Mouse (Mus musculus): ENCODE measurements at regions not wholly inside any gene's neighbourhood (a gene's known extent, or its start where the extent isn't known, plus 50 kb on each side); places are given as distances from the start of the nearest gene placed in this dataset.
A peak's percentile ranks its signal among the peaks of the same experiment; 100 is the strongest.
"Not testable (repeated sequence)": the region's sequence is repeated elsewhere in the genome, so short reads cannot be mapped to it uniquely, and the experiment has no call there.

GRCm38 (mm10) chr17:26335551-26335950 lies 79.1 kb upstream of the Neurl1b start:
- no peak for DNase-seq

DNA sequence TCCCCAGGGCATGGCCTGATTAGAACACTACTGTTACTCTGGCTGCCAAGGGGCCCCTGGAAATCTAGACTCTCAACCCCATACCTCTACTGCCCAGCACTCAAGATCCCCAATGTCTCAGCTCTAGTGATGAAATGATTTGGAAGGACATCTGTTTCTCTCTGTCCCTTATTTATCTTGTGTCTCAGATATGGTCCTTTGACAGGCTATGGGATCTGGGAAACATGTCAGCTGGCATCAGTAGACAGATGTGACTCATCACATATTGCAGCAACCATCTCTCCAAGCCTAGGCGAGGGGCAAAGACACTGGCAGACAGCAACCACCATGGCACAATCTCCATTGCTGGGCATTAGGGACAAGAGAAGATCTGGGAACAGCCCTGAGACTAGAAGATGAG lies 78.6 kb upstream of the Neurl1b start:
- no peak for DNase-seq

GRCm38 (mm10) chr17:26337106-26337505 lies 77.5 kb upstream of the Neurl1b start:
- DNase-seq, result no peak

GRCm38 (mm10) chr17:26345436-26345835 lies 69.2 kb upstream of the Neurl1b start:
- DNase-seq, result not testable (repeated sequence)

- DNase-seq, result no peak
Observed at GRCm38 (mm10) chr17:26348116-26348515, 66.5 kb upstream of the Neurl1b start.

DNA sequence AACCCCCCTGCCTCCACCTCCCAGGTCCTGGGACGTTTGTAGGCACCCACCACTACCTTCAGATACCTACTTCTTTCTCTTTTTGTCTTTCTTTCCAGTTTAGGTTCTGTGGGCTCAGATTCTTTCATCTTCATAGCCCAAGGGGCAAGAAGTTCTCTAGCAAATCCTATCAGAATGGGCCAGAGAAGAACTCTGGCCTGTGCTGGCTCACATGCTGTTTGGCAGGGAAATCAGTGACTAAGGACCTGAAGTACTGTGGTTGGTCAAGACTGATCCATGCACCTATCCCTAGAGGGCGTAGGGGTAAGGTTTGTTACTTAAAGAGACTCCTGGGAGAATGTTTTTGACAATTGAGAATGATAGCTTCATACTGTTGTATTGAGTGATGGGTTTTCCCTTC lies 64.9 kb upstream of the Neurl1b start:
- no peak for DNase-seq

GRCm38 (mm10) chr17:26350216-26350615 lies 64.4 kb upstream of the Neurl1b start:
- no peak for DNase-seq

- DNase-seq, result no peak
Observed at GRCm38 (mm10) chr17:26351991-26352390, 62.6 kb upstream of the Neurl1b start.

DNA sequence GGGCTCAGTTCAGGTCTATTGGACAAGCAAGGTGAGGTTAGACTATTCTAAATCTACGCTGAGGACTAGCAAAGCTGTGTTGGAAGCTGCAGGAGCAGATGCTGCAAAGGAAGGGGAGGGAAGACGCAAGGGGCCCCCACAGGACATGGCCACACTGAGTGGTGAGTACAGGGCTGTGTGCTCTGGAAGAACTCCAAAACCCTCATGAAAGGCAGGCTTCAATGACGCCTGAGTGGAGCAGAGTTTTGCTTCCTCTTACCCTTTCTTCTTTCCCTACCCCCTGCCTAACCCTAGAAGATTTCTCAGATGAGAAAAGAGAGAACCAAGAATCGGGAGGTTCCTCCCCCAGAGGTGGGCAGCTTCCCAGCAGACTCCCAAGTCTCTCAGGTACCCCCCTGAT lies 61.9 kb upstream of the Neurl1b start:
- no peak for DNase-seq

DNA sequence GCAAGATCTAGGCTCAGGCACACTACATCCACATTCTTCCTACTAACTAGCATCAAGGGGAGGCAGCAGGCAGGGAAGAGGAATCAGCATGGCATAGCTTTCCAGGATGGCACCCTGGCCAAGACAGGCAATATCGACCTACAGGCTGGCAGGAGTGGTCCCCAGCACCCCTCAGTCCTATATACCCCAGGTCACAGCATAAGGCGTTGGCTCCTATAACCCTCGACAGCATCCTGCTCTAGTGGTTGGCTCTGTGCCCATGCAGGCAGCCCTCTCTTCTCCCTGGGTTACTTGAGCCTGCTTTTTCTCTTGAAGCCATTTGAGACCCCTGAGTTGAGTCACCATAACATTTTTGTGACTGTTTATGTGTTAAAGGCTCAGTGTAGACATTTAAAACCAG lies 60.2 kb upstream of the Neurl1b start:
- no peak for DNase-seq

DNA sequence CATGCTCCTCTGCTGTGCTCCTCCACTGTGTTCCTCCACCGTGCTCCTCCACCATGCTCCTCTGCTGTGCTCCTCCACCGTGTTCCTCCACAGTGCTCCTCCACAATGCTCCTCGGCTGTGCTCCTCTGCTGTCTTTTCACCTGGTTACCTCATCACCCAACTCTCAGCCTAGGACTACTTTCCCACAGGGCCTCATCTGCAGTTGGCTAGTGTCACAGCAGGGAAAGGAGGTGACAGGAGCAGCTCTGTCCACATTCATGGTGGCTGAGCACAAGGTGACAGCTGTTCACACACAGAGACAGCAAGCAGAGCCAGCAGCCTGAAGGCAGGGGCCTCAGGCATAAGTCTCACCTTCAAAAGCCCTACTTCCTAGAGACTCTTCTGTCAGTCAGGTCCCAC lies 59.3 kb upstream of the Neurl1b start:
- no peak for DNase-seq

DNA sequence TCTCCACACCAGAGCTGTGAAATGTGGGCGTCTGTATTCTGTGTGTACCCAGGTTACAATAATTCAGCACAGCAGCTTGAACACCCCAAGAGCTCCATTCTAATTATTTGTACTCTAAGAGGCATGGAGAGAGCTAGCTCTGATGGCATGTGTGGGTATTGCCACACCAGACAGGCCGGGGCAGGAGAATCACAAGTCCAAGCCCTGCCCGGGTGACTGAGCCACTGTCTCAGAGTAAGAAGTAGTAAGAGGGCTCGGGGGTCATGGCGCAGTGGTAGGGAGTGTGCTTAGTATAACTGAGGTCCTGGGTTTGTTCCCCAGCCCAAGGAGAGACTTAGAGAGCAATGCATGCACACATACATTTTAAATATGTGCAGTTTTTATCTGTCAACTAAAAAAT lies 57.7 kb upstream of the Neurl1b start:
- no peak for DNase-seq

- DNase-seq, result no peak
Observed at GRCm38 (mm10) chr17:26357784-26358183, 56.8 kb upstream of the Neurl1b start.

DNA sequence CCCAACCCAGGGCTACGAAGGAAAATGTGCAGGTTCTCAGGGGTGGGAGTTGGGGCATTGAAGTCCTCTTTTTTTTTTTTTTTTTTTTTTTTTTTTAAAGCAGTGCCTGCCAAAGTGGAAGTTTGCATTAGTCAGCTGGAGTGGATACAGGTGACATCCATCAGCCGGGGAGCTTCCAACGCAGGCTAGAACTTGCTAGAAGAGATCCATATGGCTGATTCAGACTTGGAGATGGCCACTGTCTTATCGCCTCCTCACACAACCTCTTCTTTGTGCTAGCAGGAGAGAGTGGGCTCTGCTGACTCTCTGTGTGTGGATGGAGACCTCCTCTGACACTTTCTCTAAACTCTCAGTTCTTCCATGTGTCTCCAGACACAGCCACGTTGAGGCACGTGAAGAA lies 53.9 kb upstream of the Neurl1b start:
- DNase-seq, result no peak

DNA sequence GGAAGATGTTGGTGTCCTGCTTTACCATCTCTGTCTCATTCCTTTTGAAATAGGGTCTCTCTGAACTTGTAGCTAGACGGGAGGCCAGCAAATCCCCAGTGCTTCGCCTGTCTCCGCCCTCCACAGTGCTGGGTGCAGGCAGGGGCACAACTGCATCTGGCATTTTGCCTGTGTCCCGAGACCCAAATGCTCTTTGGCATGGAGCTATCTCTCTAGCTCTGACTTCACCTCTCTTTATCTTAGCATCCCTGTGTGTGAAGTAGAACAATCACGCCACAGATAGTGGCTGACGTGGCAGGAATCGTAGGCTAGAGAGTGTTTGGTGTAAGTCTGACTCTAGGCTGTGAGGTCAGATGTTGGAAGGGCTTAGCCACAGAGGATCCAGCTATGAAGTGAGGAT lies 53.2 kb upstream of the Neurl1b start:
- no peak for DNase-seq

- DNase-seq, result peak in 1 of 2 experiments; percentile 33
Observed at GRCm38 (mm10) chr17:26361992-26362391, 52.6 kb upstream of the Neurl1b start.

DNA sequence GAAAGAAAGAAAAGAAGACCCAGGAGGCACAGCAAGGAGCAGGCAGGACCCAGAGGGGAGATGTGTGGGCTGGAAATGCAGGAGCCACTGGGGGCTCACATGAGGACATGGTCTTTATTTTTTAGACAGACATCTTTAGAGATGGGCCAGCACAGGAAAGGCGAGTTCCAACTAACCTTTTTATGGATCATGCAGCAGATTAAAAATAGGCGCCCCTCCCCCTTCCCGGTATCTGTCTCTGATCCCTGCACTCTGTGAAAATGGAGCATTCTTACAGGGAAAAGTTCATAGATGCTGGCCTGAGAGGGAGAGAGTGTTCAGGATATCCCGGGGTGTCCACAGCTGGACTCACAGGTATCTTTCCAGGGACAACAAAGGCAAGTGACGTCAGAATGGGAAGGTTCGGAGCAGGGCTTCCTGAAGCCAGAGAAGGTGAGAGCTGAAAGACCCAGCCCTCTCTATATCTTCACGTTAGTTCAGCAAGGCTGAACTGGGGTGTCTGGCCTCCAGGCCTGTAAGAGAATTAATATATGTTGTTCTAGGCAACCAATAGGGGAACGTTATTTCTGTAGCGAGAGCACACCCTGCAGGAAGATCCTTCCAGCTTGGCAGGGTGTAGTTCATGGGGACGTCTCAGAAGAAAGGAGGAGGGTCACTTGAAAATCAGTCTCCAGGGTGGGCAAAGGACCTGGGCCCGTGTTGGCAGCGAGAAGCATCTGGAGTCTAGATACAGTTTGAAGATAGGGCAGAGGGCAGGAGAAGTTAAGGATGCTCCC lies 51.9 kb upstream of the Neurl1b start:
- no peak for DNase-seq

- no peak for DNase-seq
Observed at GRCm38 (mm10) chr17:26363853-26364532, 50.6 kb upstream of the Neurl1b start.

Measured in cerebellum, postnatal 36 days (tissue).